Mouse (Mus musculus): ENCODE results near the gene Zfp90. TPM values are rescaled to one million over a fixed set of nuclear protein-coding genes. Genes with fewer than 3 reads are reported as not detected.
A peak's percentile ranks its signal among the peaks of the same experiment; 100 is the strongest.

Zfp90 gene
- total RNA-seq, 2 experiments from 2014 or later = 2.8 to 3.2 TPM

DNA sequence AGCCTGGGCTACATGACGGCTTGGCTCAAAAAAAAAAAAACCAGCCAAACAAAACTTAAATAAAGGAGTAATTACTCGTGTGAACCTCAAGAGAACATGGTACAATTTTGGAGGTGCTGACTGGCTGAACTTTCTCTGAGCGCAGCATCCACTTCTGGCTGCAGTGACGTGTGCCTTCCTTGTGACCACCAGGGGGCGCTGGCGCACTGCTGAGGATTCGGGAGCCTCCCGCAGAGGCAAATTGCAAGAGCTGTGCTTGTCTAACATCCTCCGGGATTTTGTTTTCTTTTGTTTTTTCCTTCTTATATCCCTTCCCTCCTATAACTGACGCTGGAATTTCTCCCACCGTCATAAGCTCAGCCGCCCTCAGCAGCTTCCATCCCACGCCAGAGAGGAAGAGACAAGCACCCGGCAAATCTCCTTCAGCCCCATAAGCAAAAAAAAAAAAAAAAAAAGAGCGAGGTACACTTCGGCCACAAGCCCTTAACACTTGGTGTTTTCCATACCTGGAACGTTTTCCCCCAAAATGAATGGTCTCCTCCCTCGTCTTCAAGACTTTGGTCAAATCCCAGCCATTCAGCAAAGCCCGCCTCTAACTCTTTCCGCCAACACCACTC is 17.9 kb downstream of the Zfp90 start:
- peak; percentile 75 to 91 for DNase-seq

DNA sequence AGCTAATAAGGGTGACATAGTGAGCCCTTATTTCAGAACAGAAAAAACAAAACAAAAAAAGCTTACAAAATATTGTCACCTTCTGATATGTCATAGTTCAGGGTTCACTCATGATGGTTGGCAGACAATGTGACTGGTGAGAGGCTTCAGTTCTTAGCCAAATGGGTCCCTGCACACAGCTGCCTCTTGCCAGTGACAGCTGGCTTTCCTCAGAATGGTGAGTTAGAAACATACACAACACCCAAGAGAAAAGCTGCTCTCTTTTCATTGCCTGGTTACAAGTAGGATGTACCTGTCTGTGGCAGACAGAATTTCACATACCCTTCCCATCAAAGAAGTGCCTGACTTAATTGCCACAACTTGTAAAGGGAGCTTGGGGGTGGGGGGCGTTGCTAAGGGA is 18.5 kb downstream of the Zfp90 start:
- DNase-seq = no peak

DNA sequence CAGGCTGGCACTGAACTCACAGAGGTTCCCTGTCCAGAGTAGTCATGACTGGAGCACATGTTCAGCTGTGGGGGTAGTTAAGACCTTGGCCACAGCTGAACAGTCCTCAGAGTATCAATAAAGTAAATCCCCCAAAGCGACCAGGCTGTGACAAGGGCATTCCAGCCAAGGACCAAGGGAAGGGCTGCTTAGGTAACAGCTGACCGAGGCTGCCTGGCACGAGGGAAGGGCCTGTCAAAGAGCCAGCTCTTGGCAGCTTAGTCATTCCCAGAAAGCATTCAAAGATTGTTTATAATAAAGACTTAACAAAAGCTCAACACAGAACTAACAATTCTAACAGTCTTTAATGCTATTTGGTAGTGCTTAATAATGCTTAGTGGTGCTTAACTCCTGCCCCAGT is 22.7 kb downstream of the Zfp90 start:
- peak; percentile 22 to 24 for DNase-seq

DNA sequence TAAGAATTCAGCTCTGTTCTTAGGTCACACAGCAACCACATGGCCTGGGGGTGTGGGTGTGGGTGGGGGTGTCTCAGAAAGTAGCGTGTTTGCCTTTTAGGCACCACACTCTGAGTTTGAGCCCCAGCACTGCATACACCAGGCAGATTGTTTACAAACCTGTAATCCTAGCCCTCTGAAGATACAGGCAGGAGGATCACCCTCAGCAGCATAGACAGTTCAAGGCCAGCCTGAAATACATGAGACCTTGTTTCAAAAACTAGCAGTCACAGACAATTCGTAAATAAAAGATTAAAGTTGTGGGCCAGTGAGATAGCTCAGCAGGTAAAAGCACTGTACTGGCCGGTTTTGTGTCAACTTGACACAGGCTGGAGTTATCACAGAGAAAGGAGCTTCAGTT is 25.0 kb downstream of the Zfp90 start:
- DNase-seq = no peak

DNA sequence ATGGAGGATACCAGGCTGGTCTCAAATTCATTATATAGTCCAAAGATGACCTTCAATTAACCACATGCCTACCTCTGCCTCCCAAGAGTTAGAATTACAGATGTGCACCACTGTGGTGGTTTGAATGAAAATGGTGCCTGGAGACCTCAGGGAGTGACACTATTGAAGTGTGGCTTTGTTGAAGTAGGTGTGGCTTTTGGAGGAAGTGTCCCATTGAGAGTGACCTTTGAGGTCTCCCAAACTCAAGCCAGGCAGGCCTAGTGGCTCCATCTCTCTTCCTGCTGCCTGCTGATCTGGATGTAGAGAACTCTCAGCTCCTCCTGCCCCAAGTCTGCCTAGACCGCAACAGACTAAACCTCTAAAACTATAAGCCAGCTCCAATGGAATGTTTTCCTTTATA is 27.6 kb downstream of the Zfp90 start:
- DNase-seq = no peak

DNA sequence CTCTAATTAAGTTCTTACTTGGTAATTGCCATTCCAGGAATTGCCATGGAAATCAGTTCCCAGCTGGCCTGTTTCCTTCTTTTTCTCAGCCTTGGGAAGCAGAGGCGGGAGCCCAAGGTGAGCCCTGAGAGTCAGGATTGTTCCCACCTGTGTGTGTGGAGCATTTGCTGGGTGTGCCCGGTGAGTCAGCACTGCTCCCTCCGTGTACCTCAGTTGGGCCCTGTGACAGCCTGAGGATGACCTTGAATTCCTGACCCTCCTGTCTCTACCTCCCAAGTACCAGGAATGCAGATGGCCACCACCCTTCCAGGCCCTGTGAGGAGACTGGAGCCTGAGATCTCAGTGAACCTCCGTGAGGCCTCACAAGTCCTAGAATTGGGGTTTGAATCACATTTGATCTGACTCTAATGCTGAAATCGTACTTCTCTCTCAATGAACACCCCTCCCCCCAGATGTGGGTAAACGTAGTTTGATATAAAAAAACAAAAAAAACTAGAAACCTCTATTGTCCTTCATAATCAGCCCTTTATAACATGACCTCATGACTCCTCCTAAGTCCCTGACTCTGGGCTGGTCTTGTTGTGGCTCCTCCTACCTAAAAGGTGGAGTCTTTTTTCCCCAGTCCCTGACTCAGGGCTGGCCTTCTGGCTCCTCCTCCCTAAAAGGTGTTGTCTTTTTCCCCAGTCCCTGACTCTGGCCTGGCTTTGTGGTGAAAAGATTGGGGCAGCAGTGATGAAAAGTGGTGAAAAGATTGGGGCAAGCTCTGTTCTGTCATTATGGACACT is 36.4 kb downstream of the Zfp90 start:
- DNase-seq = no peak

DNA sequence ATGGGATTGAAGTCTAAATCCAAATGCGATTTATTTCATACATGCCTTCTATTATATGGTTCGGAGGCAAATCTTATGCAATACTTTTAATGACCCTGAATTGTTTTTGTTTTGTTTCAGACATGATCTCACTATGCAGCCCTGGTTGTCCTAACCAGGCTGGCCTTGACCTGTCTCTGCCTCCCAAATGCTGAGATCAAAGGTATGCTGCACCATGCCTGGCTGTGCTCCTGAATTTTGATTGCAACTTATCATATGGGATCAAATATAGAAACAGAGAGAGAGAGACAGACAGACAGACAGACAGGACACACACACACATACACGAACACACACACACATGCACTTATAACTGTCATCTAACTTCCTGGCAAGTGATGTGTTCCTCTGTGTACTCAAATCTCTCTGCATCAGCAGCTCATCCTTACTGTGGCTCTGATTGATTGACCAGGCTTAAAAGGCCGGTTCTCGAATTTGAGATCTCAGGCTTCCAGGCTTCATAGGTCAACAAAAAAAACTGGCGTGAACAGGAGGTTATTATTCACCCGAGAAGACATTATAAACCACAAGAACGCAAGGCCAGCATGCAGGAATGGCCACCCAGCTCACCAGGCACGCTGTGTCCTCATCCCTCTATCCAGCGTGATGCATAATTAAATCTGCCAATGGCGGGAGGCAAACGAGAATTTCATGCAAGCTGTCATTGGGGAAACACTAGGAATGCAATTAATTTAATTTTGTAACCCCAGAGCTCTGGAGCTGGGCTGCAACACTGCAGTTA is 37.8 kb downstream of the Zfp90 start:
- DNase-seq = no peak

DNA sequence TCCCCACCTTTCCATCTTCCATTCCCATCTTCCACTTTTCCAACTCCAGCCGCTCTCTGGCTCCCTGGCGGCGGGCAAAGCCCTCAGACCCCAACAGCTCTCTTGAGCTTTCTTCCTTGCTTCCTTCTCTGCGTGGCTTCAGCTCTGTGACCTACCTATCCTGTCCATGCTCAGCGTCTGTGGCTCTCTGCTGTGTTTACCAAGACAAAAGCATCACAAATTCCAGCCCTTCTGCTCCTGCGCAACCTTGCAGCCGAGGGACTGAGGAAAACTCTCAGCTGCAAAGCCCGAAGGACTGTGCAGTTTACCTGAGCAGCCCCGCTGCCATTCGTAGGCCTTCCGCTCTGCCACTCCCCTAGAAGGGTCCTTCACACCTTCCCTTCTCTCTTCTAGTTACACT is 38.9 kb downstream of the Zfp90 start:
- DNase-seq = no peak

DNA sequence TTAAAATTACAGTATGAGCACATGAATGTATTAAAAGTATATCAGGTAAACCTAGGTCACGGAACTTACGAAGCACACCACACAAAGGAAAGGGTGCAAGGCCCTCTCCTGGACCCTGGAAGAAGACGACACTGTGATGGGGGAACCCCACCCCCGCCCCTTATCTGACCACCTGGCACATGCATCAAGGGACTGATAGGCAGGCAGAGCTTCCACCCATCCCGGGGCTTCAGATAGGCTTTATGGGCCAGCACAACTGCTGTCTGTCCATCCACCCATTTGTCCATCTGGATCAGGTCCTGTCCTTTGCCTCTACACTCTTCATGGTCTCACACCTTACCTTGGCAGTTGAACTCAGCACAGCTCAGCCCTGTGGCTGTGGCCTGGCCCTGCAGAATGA is 47.0 kb downstream of the Zfp90 start:
- DNase-seq = no peak

DNA sequence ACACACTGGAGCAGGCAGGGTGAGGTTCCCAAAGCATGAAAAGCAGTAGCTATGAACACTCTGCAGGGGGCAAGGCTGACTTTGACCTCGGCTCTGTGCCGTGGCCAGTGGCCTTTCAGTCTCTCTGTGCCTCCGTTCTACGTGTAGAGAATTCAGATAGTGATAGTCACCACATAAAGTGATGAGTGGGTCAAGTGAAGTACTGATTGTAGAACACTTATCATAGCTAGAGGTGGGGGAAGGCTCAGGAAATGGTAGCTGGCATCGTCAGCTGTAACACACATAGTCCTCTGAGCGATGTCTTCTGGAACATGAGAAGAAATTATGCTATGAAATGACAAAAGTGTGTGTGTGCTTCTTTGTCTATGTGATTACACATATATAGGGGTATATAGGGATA is 48.7 kb downstream of the Zfp90 start:
- DNase-seq = no peak

DNA sequence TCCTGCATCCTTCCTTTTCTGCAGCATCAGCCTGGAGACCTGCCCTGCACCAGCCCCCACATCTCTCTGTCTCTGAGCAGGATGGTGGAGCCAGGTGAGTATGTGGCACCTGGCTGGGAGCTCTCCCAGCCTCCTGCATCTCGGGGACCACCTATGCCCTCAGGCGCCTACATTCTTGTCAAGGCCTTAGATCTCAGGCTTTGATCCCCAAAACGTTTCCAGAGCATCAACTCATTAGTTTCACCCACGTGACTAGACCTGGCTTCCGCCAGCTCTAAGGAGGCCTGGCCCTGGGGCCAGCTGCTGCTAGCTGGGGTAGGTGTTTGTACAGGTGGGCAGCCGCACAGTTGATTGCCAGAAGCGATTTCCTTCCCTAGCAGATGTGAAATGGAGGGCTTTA is 54.4 kb downstream of the Zfp90 start:
- no peak for DNase-seq

DNA sequence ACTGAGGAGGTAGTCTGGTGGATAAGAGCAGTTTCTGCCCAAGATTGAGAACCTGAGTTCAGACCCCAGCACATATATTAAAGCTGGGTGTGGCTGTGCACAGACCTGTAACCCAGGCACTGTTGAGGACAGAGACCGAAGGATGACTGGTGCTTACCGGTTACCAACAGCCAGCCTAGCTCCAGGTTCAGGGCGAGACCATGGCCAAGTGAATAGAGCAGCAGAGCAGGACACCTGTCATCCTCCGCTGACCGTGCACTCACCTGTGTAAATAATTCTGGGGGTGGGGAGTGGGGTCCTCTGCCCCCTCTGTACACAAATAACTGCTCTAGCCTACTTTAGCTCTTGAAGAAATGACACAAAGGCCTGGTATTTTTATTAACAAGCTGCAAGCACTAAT is 58.9 kb downstream of the Zfp90 start:
- DNase-seq = no peak

Other genes with a start within 250 kb of the Zfp90 start
- gene Slc7a6, start 246.5 kb upstream of the Zfp90 start, total RNA-seq (2021) = 10 to 100 TPM in 1 of 2 experiments, 1 to 10 TPM in 1; 8.8 to 11.5 TPM
- gene Slc7a6os, start 204.4 kb upstream of the Zfp90 start, total RNA-seq (2021) = 10 to 100 TPM in 1 of 2 experiments, 1 to 10 TPM in 1; 9.8 to 11.0 TPM
- gene Prmt7, start 204.4 kb upstream of the Zfp90 start, total RNA-seq (2021) = 10 to 100 TPM; 25.3 to 26.5 TPM
- gene Smpd3, start 77.3 kb upstream of the Zfp90 start, total RNA-seq (2021) = 1 to 10 TPM; 2.5 to 3.9 TPM
- not detected for gene 6030452D12Rik, start 85.2 kb downstream of the Zfp90 start, total RNA-seq (2021)
- under 1 TPM; 0.35 to 0.93 TPM for gene Cdh3, start 95.6 kb downstream of the Zfp90 start, total RNA-seq (2021)
- gene Gm10073, start 158.1 kb downstream of the Zfp90 start, total RNA-seq (2021) = 100 to 1,000 TPM; 123 to 131 TPM
- gene Cdh1, start 188.0 kb downstream of the Zfp90 start, total RNA-seq (2021) = 1 to 10 TPM in 1 of 2 experiments, not detected in 1; 1.4 TPM

Measured in heart, adult 18-20 months (tissue).